Mouse (Mus musculus) thymus, adult 18-20 months (tissue): ENCODE data around the gene Il6ra.

Experiments
- DNase-seq, 2 experiments: peaks; one replicate each; pipeline ENCODE4 v3.0.0; 2022; ENCODE audit warnings: mixed read lengths in 2 of 2

The Il6ra gene

DNA sequence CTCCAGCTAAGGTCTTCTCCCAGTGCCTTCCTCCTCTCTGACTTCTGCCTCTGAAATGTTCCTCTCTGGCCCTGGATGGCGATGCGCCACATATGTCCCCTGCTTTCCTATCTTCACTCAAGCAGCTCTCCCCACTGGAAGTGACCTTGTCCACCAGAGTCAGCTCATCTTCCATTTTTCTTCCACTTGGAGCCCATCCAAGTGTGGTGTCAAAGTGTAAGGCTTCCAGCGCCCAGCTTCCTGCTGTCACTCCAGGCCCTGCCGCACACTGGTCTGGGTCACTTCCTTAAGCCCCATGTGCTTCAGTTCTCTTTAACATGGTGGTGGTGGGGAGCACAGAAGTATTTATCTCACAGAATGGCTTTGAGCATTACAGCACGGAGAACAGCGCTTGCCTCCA is 65.4 kb downstream of the Il6ra start:
- no peak for DNase-seq

- DNase-seq: no peak
These were observed 65.9 kb downstream of the Il6ra start for GRCm38 (mm10) chr3:89847126-89847525.

DNA sequence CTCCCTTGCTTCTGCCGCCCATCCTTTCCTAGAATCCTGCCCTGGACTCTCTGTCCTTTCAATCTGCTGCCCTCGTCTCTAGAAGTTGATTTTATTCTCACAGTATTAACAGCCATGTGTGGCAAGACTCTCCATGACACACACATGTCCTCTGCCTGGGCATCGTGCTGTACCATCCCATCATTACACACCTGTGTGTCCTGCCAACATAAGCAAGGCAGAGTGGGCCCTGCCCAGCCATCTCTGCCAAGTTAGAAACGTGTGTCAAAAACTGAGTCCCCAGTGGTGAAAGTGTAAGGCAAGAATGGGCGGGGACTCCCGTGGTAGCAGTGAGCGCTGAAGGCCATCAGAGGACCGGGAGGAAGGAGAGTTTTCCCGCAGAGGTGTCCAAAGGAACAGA is 67.2 kb downstream of the Il6ra start:
- no peak for DNase-seq

GRCm38 (mm10) chr3:89843148-89843547 is 69.8 kb downstream of the Il6ra start:
- no peak for DNase-seq

DNA sequence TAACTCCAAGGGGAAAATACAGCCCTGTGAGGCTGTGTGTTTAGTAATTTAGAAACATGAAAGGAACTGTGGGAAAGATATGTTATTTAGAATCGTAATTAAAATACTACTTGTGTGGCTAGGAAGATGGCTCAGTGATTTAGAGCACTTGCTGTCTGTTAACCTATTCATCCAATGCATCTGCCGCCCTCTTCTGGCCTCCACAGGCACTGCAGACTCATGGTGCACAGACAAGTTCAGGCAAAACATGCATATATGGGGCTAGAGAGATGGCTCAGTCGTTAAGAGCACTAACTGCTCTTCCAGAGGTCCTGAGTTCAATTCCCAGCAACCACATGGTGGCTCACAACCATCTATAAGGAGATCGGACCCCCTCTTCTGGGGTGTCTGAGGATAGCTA is 70.7 kb downstream of the Il6ra start:
- no peak for DNase-seq

- no peak for DNase-seq
These were observed 77.6 kb downstream of the Il6ra start for GRCm38 (mm10) chr3:89835362-89835761.

DNA sequence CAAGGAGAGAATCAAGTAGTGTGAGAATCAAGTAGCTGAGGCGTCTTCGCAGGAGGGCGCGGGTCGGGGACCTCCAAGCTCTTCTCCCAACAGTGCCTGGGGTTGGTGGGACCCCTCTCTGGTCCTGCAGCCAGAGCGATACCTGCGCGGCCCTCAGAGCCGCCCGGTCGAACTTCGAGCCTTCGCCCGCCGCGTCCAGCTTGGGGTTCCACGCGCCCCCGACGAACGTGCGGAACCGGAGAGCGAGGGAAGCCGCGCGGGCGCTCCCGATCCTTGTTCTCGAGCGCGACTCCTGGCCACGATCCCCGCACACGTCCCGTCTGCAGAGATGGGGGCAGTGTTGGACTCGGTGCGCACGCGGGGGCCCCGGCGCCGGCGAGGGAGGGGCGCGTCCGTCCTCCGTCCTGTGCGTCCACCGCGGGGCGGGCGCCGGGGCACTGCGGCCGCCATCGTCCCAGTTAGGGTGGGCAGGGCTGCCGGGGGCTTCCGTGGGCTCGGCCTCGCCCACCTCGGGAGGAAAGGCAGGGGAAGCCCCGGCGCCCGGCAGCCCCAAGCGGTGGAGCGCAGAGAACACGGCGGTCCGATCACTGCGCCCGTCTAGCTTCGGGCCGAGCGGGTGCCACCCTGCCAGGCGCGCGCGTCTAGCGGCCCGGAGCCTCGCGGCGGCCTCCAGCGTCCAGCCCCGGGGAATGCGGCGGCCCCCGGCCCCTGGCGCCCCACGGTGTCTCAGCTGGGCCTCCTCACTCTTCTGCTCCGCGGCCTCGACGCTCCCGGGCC is 82.0 kb downstream of the Il6ra start, which contains the start of gene She:
She (plus strand) TSS at position 556 of the 777 bp plus-strand sequence.
- no peak for DNase-seq

DNA sequence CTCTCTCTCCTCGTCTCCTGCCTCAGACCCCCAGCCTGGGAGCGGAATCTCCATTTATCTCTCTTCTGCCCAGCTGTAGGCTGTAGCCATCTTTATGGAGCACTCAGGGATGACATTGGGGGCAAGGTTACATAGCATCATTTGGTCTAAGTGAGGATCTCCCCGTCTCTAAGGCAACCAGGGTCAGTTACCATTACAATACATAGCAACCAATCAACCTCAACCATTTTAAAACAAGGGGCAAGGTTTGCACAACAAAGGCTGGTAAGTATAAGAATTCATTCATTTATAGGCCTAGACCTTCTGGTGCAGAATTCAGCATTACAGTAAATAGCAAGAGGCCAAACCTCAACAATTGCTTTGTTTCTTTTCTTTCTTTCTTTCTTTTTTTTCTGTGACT is 86.7 kb downstream of the Il6ra start:
- no peak for DNase-seq

- DNase-seq: no peak
These were observed 89.4 kb downstream of the Il6ra start for GRCm38 (mm10) chr3:89823594-89823993.

DNA sequence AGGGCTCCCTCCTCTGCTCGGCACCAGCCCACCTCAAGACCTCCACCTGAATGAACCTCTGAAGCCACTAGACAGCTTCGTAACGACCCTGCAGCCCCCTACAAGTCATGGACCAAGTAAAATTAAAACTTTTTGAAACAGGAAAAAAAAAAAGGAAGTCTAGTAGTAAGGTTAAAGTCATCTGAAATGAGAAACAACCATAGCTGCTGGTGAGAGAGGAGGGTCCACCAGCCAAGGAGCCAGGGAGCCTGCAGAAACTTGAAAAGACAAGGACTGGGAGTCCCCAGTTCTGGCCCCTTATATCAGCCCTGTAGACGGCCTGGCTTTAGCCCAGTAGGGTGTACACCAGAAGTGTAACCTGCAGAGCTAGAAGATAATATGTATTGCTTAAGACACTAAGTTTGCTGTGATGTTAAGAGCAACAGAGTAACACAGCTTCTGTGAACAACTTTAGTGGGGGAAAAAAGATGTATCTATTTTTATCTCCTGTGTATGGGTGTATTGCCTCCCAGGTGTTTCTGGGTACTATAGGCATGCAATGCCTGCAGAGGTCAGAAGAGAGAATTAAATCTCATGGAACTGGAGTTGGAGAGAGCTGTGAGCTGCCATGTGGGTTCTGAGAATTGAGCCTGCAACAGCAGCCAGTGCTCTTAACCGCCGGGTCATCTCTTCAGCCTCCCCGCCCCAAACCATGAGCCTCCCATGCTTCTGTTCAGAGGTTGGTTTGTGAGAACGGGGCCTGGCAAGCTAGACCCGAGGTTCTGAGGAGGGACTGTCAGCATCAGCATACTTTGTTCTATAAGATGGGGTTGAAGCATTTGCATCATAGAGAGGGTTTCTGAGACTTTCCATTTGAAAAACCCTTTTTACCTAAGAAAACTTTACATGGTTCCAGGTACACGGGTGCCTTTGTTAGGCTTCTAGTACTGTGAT is 91.2 kb downstream of the Il6ra start:
- no peak for DNase-seq

DNA sequence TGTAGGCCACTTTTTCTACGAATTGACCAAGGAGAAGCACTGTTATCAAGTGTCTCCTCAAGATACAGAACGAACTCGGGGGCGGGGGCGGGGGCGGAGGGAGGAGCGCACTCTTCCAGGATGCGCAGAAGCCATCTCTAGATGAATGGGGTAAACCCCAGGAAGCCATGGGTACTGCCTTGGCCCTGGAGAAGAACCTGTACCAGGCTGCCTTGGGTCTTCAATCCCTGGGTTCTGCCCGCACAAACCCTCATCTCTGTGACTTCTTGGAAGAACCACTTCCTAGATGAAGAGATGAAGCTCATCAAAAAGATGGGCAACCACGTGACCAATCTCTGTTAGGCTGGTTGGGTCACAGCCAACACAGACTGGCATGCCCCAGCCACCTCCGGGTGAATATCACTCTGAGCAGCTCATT is 91.9 kb downstream of the Il6ra start:
- DNase-seq: no peak

GRCm38 (mm10) chr3:89820311-89821095 is 92.5 kb downstream of the Il6ra start:
- no peak for DNase-seq

DNA sequence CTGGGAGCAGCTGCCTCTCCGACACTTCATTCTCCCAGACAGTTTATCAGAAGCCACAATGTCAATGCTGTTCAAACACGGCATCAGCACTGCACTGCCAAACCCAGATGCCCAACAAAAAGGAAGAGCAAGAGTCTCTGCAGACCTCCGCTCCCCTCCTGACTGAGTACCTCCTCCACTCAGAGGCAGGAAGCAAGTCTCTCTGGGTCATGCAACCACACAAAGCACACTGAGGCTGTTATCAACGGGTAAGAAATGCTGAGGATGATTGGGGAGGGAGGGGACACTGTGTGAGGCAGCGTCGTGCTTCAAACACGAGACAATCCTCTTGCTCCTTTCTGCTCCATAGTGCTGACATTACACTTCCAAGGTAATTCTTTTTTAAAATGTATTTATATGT is 93.1 kb downstream of the Il6ra start:
- DNase-seq: peak in 1 of 2 experiments; percentile 18

GRCm38 (mm10) chr3:89818605-89819004 is 94.4 kb downstream of the Il6ra start:
- DNase-seq: no peak

DNA sequence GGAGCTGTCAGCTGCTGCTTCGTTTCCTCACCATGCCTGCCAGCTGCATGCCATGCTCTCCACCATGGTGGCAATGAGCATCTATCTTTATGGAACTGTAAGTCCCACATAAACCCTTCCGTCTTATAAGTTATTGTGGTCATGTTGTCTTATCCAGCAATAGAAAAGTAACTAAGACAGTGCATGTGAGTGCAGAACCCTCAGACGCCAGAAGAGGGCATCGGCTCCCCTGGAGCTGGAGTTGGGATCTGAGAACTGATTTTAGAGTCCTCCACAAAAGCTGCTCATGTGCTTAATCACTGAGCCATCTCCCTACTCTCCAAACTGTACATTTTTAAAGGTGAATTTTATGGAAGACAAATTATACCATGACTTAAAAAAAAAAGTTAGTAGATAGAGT is 95.9 kb downstream of the Il6ra start:
- DNase-seq: no peak
